Mouse (Mus musculus) heart, postnatal 0 days (tissue): ENCODE measurements at regions not wholly inside any gene's neighbourhood (a gene's known extent, or its start where the extent isn't known, plus 50 kb on each side); places are given as distances from the start of the nearest gene placed in this dataset.

Experiments used
- ATAC-seq: fragments of 200-750 bp; cut with Nextera tagmentation; 2 replicates; pipeline ENCODE4 v1.8.0; 2017; ENCODE audit warnings: low read depth, moderate number of reproducible peaks, moderate library complexity; ENCODE audit not compliant: insufficient read depth
- DNase-seq: peaks from one replicate; pipeline ENCODE4 v3.0.0-alpha.2; 2016; ENCODE audit warnings: low spot score
- H3K27ac ChIP-seq: fragments of 300-500 bp; sonication (generic); 2 replicates; pipeline ENCODE4 v1.5.1; 2014; ENCODE audit warnings: low read depth, mild to moderate bottlenecking
- H3K27me3 ChIP-seq: fragments of 300-500 bp; sonication (generic); 2 replicates; pipeline ENCODE4 v1.6.1; 2014; ENCODE audit warnings: low read length, mixed read lengths; ENCODE audit not compliant: control insufficient read depth, insufficient read depth
- H3K36me3 ChIP-seq: fragments of 300-500 bp; sonication (generic); replicated peaks from 2 replicates; pipeline ENCODE4 v1.6.1; 2014; ENCODE audit warnings: low read length, mixed read lengths; ENCODE audit not compliant: control insufficient read depth, insufficient read depth
- H3K4me1 ChIP-seq: fragments of 300-500 bp; sonication (generic); 2 replicates; pipeline ENCODE4 v1.6.1; 2014; ENCODE audit warnings: antibody characterized with exemption; ENCODE audit not compliant: control insufficient read depth, insufficient read depth
- H3K4me2 ChIP-seq: fragments of 300-500 bp; sonication (generic); 2 replicates; pipeline ENCODE4 v1.6.1; 2014; ENCODE audit warnings: low read depth, mild to moderate bottlenecking, low read length, moderate library complexity
- H3K4me3 ChIP-seq: fragments of 300-500 bp; sonication (generic); 2 replicates; pipeline ENCODE4 v1.5.1; 2014; ENCODE audit warnings: low read depth, low read length
- H3K9ac ChIP-seq: fragments of 300-500 bp; sonication (generic); replicated peaks from 2 replicates; pipeline ENCODE4 v1.6.1; 2014; ENCODE audit warnings: low read depth, low read length, mixed read lengths
- H3K9me3 ChIP-seq: fragments of 300-500 bp; sonication (generic); replicated peaks from 2 replicates; pipeline ENCODE4 v1.6.1; 2016; ENCODE audit warnings: low read length; ENCODE audit not compliant: control insufficient read depth
- CTCF ChIP-seq: IDR thresholded peaks from 2 replicates; pipeline ENCODE4 v1.5.1; 2016; ENCODE audit warnings: antibody characterized with exemption, control low read depth, low read depth
- EP300 ChIP-seq: IDR thresholded peaks from 2 replicates; pipeline ENCODE4 v1.6.1; 2016; ENCODE audit warnings: antibody characterized with exemption, low read depth
- WGBS: fragments of 180-500 bp; shearing (Covaris S2); extraction: QIAGEN DNeasy Blood & Tissue Kit; methylation state at CpG from one replicate; pipeline ENCODE4 v1.1.7; 2014; 5-methylcytosine and 5-hydroxymethylcytosine counted together

GRCm38 (mm10) chr4:125361611-125362520 is 128.6 kb upstream of the Grik3 start:
- H3K27ac ChIP-seq = no peak overlapping the region
- H3K4me3 ChIP-seq = no peak overlapping the region
- DNase-seq (no peak), ATAC-seq (no peak)
- no peaks in the 10 kb centered on the region for H3K9me3 ChIP-seq
- H3K36me3 ChIP-seq = no peaks in the 10 kb centered on the region
- no peaks in the 10 kb centered on the region for H3K4me1 ChIP-seq
- H3K4me2 ChIP-seq = no peak overlapping the region
- no peak overlapping the region for H3K9ac ChIP-seq
- WGBS = 55% methylated on average over 18 of the region's 18 CpGs
- no peaks in the 10 kb centered on the region for H3K27me3 ChIP-seq
- TF ChIP-seq CTCF = no peak
- no peak for TF ChIP-seq EP300

GRCm38 (mm10) chr4:125358356-125358755 is 132.1 kb upstream of the Grik3 start:
- no peak for DNase-seq
- Histone ChIP-seq H3K4me2 (no peak overlapping the region), H3K9me3 (no peaks in the 10 kb centered on the region), H3K4me1 (no peaks in the 10 kb centered on the region), H3K27ac (no peak overlapping the region), H3K4me3 (no peak overlapping the region), H3K9ac (no peak overlapping the region), H3K27me3 (no peaks in the 10 kb centered on the region), H3K36me3 (no peaks in the 10 kb centered on the region)
- 76% methylated on average over 2 of the region's 2 CpGs for WGBS
- no peak for ATAC-seq
- TF ChIP-seq EP300 = no peak
- no peak for TF ChIP-seq CTCF

- no peak for DNase-seq
- no peak overlapping the region for H3K4me2 ChIP-seq
- H3K27me3 ChIP-seq = no peaks in the 10 kb centered on the region
- WGBS = 26% methylated on average over 8 of the region's 8 CpGs
- H3K4me1 ChIP-seq = no peaks in the 10 kb centered on the region
- no peak for TF ChIP-seq EP300
- no peak for TF ChIP-seq CTCF
- no peaks in the 10 kb centered on the region for H3K9me3 ChIP-seq
- H3K27ac ChIP-seq = no peak overlapping the region
- no peak overlapping the region for H3K4me3 ChIP-seq
- H3K36me3 ChIP-seq = no peaks in the 10 kb centered on the region
- H3K9ac ChIP-seq = no peak overlapping the region
- ATAC-seq = no peak
These were observed 134.1 kb upstream of the Grik3 start for GRCm38 (mm10) chr4:125356441-125356840.

- no peak for ATAC-seq
- no peaks in the 10 kb centered on the region for H3K9me3 ChIP-seq
- H3K27me3 ChIP-seq = no peaks in the 10 kb centered on the region
- no peak overlapping the region for H3K9ac ChIP-seq
- no peaks in the 10 kb centered on the region for H3K4me1 ChIP-seq
- no peak overlapping the region for H3K27ac ChIP-seq
- DNase-seq = no peak
- no peaks in the 10 kb centered on the region for H3K36me3 ChIP-seq
- H3K4me2 ChIP-seq = no peak overlapping the region
- WGBS = 39% methylated on average over 3 of the region's 3 CpGs
- H3K4me3 ChIP-seq = no peak overlapping the region
- TF ChIP-seq CTCF = no peak
- TF ChIP-seq EP300 = no peak
These were observed 135.8 kb upstream of the Grik3 start for GRCm38 (mm10) chr4:125354742-125355141.

GRCm38 (mm10) chr4:125350056-125350455 is 140.4 kb upstream of the Grik3 start:
- Histone ChIP-seq H3K4me2 (no peak overlapping the region), H3K9me3 (no peaks in the 10 kb centered on the region), H3K9ac (no peak overlapping the region), H3K36me3 (no peaks in the 10 kb centered on the region), H3K27me3 (no peaks in the 10 kb centered on the region), H3K4me1 (no peaks in the 10 kb centered on the region), H3K27ac (no peak overlapping the region), H3K4me3 (no peak overlapping the region)
- 56% methylated on average over 1 of the region's 1 CpGs for WGBS
- DNase-seq (no peak), ATAC-seq (no peak)
- no peak for TF ChIP-seq EP300
- TF ChIP-seq CTCF = no peak

GRCm38 (mm10) chr4:125339056-125339455 is 151.4 kb upstream of the Grik3 start:
- no peak overlapping the region for H3K27ac ChIP-seq
- H3K9ac ChIP-seq = no peak overlapping the region
- no peaks in the 10 kb centered on the region for H3K9me3 ChIP-seq
- DNase-seq = no peak
- no peak for TF ChIP-seq CTCF
- TF ChIP-seq EP300 = no peak
- no peaks in the 10 kb centered on the region for H3K27me3 ChIP-seq
- no peaks in the 10 kb centered on the region for H3K4me1 ChIP-seq
- 57% methylated on average over 2 of the region's 2 CpGs for WGBS
- no peak overlapping the region for H3K4me2 ChIP-seq
- ATAC-seq = no peak
- no peak overlapping the region for H3K4me3 ChIP-seq
- H3K36me3 ChIP-seq = no peaks in the 10 kb centered on the region
